Mouse (Mus musculus): ENCODE data around the gene Bcl11a. TPM values are rescaled to one million over a fixed set of nuclear protein-coding genes. Genes with fewer than 3 reads are reported as not detected.

Gene Bcl11a
- polyA plus RNA-seq, 1 experiment from 2014 or later: 14.0 TPM

DNA sequence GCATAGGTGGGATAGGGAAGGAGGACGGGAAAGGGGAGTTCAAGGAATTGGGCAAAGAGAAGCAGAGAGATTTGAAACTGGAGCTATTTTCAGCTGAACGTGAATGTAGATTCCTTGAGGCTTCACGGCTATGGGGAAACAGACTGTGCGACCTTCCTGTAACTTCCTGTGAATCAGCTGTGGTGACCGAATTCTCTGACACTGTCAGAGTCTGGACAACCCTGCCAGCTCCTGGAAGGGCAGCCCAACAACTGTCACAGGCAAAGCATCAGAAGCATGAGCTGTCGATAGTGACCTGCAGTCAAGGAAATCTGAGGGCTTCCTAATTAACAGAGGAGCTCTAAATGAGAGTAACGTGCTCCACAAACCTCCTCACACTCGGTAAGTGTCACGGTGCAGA is 64.5 kb downstream of the Bcl11a start:
- H3K27me3 ChIP-seq: no peaks in the 10 kb centered on the region
- H3K36me3 ChIP-seq: no peaks in the 10 kb centered on the region
- H3K9me3 ChIP-seq (replicated peaks): no peaks in the 10 kb centered on the region
- H3K4me3 ChIP-seq: no peak overlapping the region
- H3K9ac ChIP-seq: no peak overlapping the region
- peaks cover 40% of the 10 kb centered on the region for H3K4me1 ChIP-seq (replicated peaks)
- no peak overlapping the region for H3K4me2 ChIP-seq
- no peak overlapping the region; the same call in 1 of the 2 replicates for H3K27ac ChIP-seq
- 33% methylated on average over 9 of the region's 9 CpGs for WGBS
- no peak for ATAC-seq (replicated peaks; ENCODE audit: insufficient number of reproducible peaks, insufficient read depth, low FRiP score, low read depth)

DNA sequence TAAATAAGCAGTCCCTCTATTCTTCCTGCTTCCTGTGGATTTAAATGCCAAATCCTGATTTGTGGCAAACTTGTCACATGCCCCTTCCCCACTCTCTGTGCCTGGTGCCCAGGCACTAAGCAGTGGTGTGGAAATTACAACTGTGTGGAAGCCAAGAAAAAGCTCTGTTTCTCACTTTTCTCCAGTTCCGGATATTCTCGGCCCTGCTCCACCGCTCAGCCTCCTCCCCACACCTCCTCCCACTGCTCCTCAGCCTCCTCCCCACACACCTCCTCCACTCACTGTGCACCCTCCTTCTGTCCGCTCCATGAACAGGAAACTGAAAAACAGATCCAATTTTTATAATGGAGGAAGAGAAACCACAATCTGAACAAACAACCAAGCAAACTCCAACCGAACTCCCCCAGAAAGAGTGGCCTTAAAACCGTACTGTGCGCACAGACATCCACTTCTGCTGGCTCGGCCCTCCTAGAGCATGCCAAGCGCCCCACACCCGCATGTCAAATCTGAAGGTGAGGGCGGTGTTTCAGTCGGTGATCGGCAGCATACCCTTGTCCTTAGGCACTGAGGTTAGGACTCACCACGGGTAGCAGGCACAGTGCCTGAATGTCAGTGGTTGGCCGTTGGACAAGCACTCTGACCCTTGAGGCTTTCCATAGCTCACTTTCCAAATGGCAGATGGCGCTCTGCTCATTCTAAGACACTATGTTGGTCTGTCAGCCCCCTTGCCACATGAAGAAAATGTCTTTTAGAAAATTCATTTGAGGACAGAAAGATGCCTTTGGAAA is 66.5 kb downstream of the Bcl11a start:
- H3K9ac ChIP-seq: no peak overlapping the region
- no peaks in the 10 kb centered on the region for H3K36me3 ChIP-seq
- H3K27ac ChIP-seq: no peak overlapping the region
- no peaks in the 10 kb centered on the region for H3K9me3 ChIP-seq (replicated peaks)
- 78% methylated on average over 16 of the region's 16 CpGs for WGBS
- no peak overlapping the region for H3K4me2 ChIP-seq
- no peak overlapping the region for H3K4me3 ChIP-seq
- H3K27me3 ChIP-seq: no peaks in the 10 kb centered on the region
- ATAC-seq (replicated peaks; ENCODE audit: insufficient number of reproducible peaks, insufficient read depth, low FRiP score, low read depth): no peak
- peaks cover 33% of the 10 kb centered on the region for H3K4me1 ChIP-seq (replicated peaks)

DNA sequence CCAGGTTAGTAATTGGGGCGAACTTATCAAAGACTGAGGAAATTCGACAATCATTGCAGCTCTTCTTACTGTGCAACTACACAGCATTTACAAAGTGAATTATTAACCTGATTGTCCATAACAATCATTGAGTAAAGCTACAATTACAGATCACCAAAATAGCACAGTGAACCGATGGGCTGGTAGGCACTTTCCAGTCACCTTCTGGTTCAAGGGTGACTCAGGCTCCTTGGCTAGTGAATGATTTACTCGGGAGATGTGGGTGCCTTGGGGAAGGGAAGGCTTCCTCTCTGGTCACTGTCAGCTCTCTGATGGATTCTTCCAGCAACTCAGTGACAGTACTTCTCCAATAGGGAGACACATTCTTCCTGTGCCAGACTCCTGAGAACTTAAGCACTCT is 68.2 kb downstream of the Bcl11a start:
- Histone ChIP-seq H3K9me3 (replicated peaks) (no peaks in the 10 kb centered on the region), H3K4me2 (no peak overlapping the region), H3K4me3 (no peak overlapping the region), H3K4me1 (replicated peaks) (peaks cover 28% of the 10 kb centered on the region), H3K27me3 (no peaks in the 10 kb centered on the region), H3K9ac (no peak overlapping the region), H3K36me3 (no peaks in the 10 kb centered on the region), H3K27ac (no peak overlapping the region)
- WGBS: 79% methylated on average over 4 of the region's 4 CpGs
- no peak for ATAC-seq (replicated peaks; ENCODE audit: insufficient number of reproducible peaks, insufficient read depth, low FRiP score, low read depth)

DNA sequence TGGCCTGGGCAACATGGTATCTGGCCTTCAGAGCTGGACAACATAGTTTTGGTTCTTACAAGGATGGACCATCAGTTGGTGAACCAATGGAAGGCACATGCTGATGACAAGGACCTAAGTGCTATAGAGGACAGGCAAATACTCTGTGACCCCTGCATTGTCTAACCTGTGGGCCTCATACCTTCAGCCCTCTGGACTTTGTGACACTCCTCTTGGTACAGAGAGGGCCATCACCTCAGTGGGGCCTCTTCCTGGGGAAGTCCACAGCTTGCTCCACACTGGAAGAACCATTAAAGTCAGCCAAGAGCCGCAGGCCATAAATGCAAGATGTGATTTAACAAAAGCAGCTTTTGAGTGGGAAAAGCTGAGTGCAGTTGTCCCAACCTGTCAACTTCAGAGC is 68.6 kb downstream of the Bcl11a start:
- no peak overlapping the region for H3K4me2 ChIP-seq
- WGBS: 91% methylated on average over 1 of the region's 1 CpGs

DNA sequence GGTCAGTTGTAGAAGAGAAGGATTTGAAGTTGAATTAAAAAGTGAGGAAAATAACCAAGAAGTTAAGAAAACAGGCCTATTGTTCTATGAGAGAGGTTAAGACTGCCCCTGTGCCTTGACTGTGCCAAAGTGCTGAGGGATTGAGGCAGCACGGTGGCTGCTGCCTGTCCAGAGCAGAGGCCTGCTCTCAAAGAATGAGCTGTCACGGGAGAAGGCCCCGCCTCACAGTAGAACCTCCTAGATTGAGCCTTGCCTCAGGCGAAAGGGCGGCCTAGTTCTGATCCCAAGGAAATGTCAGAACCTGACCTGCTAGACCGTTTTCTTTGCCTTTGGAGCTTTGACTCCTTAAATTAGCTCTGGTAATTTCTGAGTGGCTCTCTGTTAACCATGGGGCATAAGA is 69.8 kb downstream of the Bcl11a start:
- Histone ChIP-seq H3K9ac (no peak overlapping the region), H3K4me3 (no peak overlapping the region), H3K9me3 (replicated peaks) (no peaks in the 10 kb centered on the region), H3K27me3 (no peaks in the 10 kb centered on the region), H3K36me3 (no peaks in the 10 kb centered on the region), H3K4me1 (replicated peaks) (peaks cover 13% of the 10 kb centered on the region; the same call in 1 of the 2 replicates), H3K4me2 (no peak overlapping the region), H3K27ac (no peak overlapping the region)
- WGBS: 73% methylated on average over 6 of the region's 6 CpGs
- ATAC-seq (replicated peaks; ENCODE audit: insufficient number of reproducible peaks, insufficient read depth, low FRiP score, low read depth): no peak

More for the DNA sequence above, 68.6 kb downstream of the Bcl11a start:
- Histone ChIP-seq H3K9ac (no peak overlapping the region), H3K9me3 (replicated peaks) (no peaks in the 10 kb centered on the region), H3K27ac (no peak overlapping the region), H3K27me3 (no peaks in the 10 kb centered on the region), H3K36me3 (no peaks in the 10 kb centered on the region), H3K4me3 (no peak overlapping the region), H3K4me1 (replicated peaks) (peaks cover 25% of the 10 kb centered on the region)
- ATAC-seq (replicated peaks; ENCODE audit: insufficient number of reproducible peaks, insufficient read depth, low FRiP score, low read depth): no peak

DNA sequence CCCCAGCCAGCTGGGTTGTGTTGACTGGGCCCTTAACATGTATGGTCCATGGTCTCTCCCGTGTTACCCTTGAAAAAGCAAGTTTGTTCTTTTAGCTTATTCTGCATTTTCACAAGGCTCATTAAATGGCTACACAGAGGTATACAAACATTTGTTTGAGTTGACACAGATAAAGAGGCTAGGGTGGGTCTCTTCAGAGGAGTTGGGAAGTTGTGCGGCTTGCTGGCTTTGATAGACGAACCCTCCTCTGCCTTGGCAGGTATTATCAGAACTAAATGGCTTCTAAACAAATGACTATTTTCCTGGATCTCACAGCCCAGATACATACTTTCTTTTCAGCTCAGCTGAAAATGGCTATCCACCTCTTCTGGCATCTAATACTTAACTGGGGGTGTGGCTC is 70.7 kb downstream of the Bcl11a start:
- no peak overlapping the region for H3K4me2 ChIP-seq
- H3K4me1 ChIP-seq (replicated peaks): peaks cover 13% of the 10 kb centered on the region; the same call in 1 of the 2 replicates
- no peak overlapping the region for H3K9ac ChIP-seq
- no peaks in the 10 kb centered on the region for H3K36me3 ChIP-seq
- H3K27me3 ChIP-seq: no peaks in the 10 kb centered on the region
- H3K9me3 ChIP-seq (replicated peaks): no peaks in the 10 kb centered on the region
- no peak overlapping the region for H3K4me3 ChIP-seq
- WGBS: 86% methylated on average over 3 of the region's 3 CpGs
- no peak overlapping the region for H3K27ac ChIP-seq
- no peak for ATAC-seq (replicated peaks; ENCODE audit: insufficient number of reproducible peaks, insufficient read depth, low FRiP score, low read depth)

DNA sequence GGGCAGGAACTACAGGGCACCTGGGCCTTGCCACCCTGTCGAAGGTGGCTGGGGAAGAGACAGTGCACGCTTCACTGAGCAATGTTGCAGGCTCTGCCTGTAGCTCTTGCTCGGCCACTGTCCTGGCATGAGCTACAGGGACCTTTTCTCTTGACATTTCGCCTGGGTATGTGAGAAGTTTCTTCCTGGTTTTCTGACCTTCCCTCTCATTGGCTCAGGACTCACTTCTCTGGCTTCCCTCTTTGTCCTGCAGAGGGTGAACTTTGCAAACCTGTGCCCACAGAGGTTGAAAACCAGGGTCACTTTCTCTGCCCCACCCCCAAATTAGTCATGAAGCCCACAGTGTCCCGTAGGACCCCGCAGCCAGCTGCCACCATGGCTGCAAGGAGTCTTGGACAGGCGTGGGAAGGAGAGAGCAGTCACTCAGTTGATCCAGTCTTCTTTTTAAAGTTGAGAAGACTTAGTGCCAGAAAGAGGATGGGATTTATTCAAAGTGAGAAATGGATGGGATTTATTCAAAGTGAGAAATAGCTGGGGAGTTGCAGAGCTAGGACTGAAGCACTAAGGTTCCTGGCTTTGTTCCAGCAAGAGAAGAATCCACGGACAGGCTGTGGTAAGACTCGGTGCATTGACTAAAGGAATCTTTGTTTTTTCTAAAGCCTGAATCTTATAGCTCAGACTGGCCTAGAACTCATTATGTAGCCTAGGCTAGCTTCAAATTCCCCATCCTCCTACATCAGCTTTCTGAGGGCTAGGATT is 71.8 kb downstream of the Bcl11a start:
- Histone ChIP-seq H3K9ac (no peak overlapping the region), H3K36me3 (no peaks in the 10 kb centered on the region), H3K4me3 (no peak overlapping the region), H3K27ac (no peak overlapping the region), H3K27me3 (no peaks in the 10 kb centered on the region), H3K4me2 (no peak overlapping the region), H3K4me1 (replicated peaks) (peaks cover 6% of the 10 kb centered on the region; the same call in 1 of the 2 replicates), H3K9me3 (replicated peaks) (no peaks in the 10 kb centered on the region)
- ATAC-seq (replicated peaks; ENCODE audit: insufficient number of reproducible peaks, insufficient read depth, low FRiP score, low read depth): no peak
- 72% methylated on average over 9 of the region's 9 CpGs for WGBS

DNA sequence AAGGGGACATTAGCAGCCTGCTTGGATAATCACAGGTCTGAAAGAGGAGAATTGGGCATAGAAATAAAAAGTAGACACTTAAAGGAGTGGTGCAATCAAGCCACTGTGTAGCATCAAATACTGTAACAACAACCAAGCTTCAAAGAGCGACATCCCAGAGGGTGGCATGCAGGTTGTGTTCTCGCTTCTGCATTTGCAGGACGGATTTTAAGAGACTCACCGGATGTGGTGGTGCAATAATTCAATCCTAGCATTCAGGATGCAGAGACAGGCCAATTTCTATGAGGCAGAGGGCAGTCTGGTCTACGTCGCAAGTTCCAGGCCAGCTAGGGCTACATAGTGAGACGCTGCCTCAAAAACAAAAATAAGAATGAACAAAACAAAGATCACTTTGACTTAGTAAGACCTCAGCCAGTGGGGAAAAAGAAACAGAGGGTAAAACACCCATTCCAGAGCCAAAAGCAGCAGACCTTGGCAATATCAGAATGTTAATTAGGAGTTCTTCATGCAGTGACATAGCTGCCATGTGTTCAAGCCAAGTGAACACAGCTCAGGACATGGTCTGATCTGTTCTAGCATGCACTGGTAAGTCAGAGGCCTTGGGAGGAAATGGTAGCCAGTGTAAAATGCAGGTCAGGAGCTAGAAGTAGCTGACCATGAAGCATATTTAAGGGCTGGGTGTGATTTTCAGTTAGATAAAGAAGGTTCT is 74.4 kb downstream of the Bcl11a start:
- Histone ChIP-seq H3K27ac (no peak overlapping the region), H3K36me3 (no peaks in the 10 kb centered on the region), H3K9ac (no peak overlapping the region), H3K4me3 (no peak overlapping the region), H3K9me3 (replicated peaks) (no peaks in the 10 kb centered on the region), H3K4me2 (no peak overlapping the region), H3K27me3 (no peaks in the 10 kb centered on the region), H3K4me1 (replicated peaks) (no peaks in the 10 kb centered on the region)
- ATAC-seq (replicated peaks; ENCODE audit: insufficient number of reproducible peaks, insufficient read depth, low FRiP score, low read depth): no peak
- 91% methylated on average over 7 of the region's 7 CpGs for WGBS

DNA sequence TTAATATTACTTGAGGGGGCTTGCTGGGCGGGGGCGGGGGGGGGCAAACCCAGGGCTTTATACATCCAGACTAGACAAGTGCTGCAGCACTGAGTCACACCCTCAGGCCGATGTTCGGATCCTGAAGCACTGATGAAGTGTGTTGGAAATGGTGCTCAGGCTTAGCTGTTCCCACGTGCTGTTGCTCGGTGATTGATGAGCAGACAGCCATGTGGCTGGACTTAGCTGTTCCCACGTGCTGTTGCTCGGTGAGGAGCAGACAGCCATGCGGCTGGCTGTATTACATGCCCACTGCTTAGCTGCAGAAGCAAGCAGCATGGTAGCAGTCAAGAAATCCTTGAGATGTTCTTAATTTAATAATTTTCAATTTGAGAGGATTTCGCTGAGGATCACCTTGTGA is 75.2 kb downstream of the Bcl11a start:
- H3K27ac ChIP-seq: no peak overlapping the region
- ATAC-seq (replicated peaks; ENCODE audit: insufficient number of reproducible peaks, insufficient read depth, low FRiP score, low read depth): no peak
- 48% methylated on average over 10 of the region's 10 CpGs for WGBS
- H3K9ac ChIP-seq: no peak overlapping the region
- no peaks in the 10 kb centered on the region for H3K36me3 ChIP-seq
- H3K4me2 ChIP-seq: no peak overlapping the region
- no peaks in the 10 kb centered on the region for H3K9me3 ChIP-seq (replicated peaks)
- no peak overlapping the region for H3K4me3 ChIP-seq
- no peaks in the 10 kb centered on the region for H3K27me3 ChIP-seq
- no peaks in the 10 kb centered on the region for H3K4me1 ChIP-seq (replicated peaks)

DNA sequence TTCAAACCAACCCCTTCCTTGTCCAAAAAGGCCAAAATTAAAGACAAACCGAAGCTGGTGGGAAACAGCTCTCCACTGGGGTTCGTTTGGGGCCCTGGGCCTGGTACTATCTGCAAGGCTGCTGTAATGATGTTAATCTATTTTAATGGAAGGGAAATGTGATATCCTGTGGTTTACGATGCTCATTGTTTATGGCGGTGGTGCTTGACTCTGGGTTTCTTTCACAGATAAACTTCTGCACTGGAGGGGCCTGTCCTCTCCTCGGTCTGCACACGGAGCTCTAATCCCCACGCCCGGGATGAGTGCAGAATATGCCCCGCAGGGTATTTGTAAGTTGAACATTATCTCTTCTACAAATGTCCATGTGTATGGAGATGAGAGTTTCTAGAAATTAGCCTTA is 80.2 kb downstream of the Bcl11a start:
- H3K27me3 ChIP-seq: no peaks in the 10 kb centered on the region
- H3K4me2 ChIP-seq: no peak overlapping the region
- H3K36me3 ChIP-seq: no peaks in the 10 kb centered on the region
- H3K4me1 ChIP-seq (replicated peaks): peaks cover 14% of the 10 kb centered on the region
- H3K9me3 ChIP-seq (replicated peaks): no peaks in the 10 kb centered on the region
- no peak overlapping the region for H3K4me3 ChIP-seq
- whole genome bisulfite sequencing: 69% methylated on average over 9 of the region's 9 CpGs
- ATAC-seq (replicated peaks; ENCODE audit: insufficient number of reproducible peaks, insufficient read depth, low FRiP score, low read depth): no peak
- no peak overlapping the region for H3K27ac ChIP-seq
- no peak overlapping the region for H3K9ac ChIP-seq

DNA sequence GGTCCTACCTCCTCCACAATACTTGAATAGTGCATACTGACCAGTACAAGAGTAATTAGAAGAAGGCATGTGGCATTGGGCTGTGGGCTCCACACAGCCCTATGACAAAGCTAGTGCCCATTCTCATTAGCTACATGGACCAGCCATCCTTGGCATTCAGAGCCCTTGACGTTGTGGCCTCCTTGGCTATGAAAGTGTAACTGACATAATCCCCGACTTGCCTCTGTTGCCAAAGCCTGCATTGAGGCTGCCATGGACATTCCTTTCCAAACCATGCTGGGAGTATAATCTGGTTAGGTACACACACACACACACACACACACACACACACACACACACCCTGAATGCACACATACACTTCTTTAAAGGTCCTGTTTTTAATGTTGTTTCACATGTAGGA is 81.8 kb downstream of the Bcl11a start:
- Histone ChIP-seq H3K9ac (no peak overlapping the region), H3K27me3 (no peaks in the 10 kb centered on the region), H3K36me3 (peaks cover 15% of the 10 kb centered on the region), H3K9me3 (replicated peaks) (no peaks in the 10 kb centered on the region), H3K4me1 (replicated peaks) (peaks cover 14% of the 10 kb centered on the region), H3K4me3 (no peak overlapping the region), H3K27ac (no peak overlapping the region), H3K4me2 (no peak overlapping the region)
- 77% methylated on average over 2 of the region's 2 CpGs for WGBS
- no peak for ATAC-seq (replicated peaks; ENCODE audit: insufficient number of reproducible peaks, insufficient read depth, low FRiP score, low read depth)
